9 mouse cellular contexts compared by ENCODE assay signal in the genomic region with DNA sequence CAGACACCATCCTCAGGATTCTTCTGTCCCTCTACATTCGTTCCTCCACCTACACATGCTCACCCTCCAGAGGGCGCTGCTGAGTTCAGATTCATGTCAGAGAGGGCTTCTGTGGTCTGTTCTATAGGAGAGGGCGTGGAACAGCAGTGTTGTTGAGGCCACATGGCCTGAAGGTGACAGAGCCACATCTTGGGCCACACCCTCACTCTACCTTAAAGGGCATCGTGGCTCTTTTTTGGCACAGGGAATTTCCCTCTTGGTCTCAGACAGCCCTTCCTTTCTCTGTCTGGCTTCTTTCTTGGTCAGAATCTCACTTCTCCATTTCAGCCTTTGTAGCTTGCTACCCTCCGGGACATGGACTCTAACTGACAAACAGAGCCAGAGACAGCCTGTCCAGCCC. TPM values are rescaled to one million over a fixed set of nuclear protein-coding genes. Genes with fewer than 3 reads are reported as not detected.
DNase-seq lines count a peak whose midpoint lies in the region; ATAC-seq and TF ChIP-seq lines count a peak whose summit lies in the region.
"Had no signal": no experiment of that assay in that cellular context is flagged by ENCODE, and none has a peak within 500 bp of the region (broad histone marks: within the 10 kb centered on the region; RNA-seq: fewer than 3 reads in every experiment).

No protein-coding gene starts in this region.

- no peak overlapping the region; the same call in 1 of the 2 replicates for H3K9ac ChIP-seq in kidney, postnatal 0 days (ENCODE audit: low read depth, low read length)
- no peak overlapping the region for H3K9ac ChIP-seq in liver, embryonic 13.5 days
- H3K9ac ChIP-seq: hindbrain, embryonic 15.5 days had no signal

- TF ChIP-seq CTCF in kidney, postnatal 0 days (IDR thresholded peaks at IDR 0.05; ENCODE audit: low read depth) = peak; percentile 87

- peak; percentile 93 to 95 for DNase-seq in B cell, adult 2 months
- DNase-seq in NIH3T3 (ENCODE audit: low read depth) = peak; percentile 70
- peak; percentile 70 for DNase-seq in cerebellum, adult 9-10 months
- DNase-seq in gastrocnemius, postnatal 10 days = peak; percentile 82
- peak; percentile 81 for DNase-seq in kidney, postnatal 0 days (ENCODE audit: low spot score)
- peak; percentile 59 for DNase-seq in liver, embryonic 13.5 days
- DNase-seq in retina, postnatal 7 days (ENCODE audit: low read depth, low spot score) = peak; percentile 32
- DNase-seq in urinary bladder, postnatal 25 days (ENCODE audit: low spot score) = peak; percentile 84

- H3K27me3 ChIP-seq in kidney, postnatal 0 days (ENCODE audit: insufficient read depth, low read length) = no peaks in the 10 kb centered on the region
- no peaks in the 10 kb centered on the region for H3K27me3 ChIP-seq in liver, embryonic 13.5 days
- H3K27me3 ChIP-seq: hindbrain, embryonic 15.5 days had no signal

- no peaks in the 10 kb centered on the region for H3K4me1 ChIP-seq in kidney, postnatal 0 days (replicated peaks; ENCODE audit: insufficient read depth, low read length)
- H3K4me1 ChIP-seq in liver, embryonic 13.5 days (replicated peaks) = peaks cover 6% of the 10 kb centered on the region; the same call in 1 of the 2 replicates
- H3K4me1 ChIP-seq: hindbrain, embryonic 15.5 days had no signal

- ATAC-seq in kidney, postnatal 0 days (replicated peaks; ENCODE audit: low FRiP score, low read depth) = no peak; the same call in 1 of the 2 replicates
- ATAC-seq in liver, embryonic 13.5 days (ENCODE audit: low read depth) = peak; percentile 56; the same call in 1 of the 2 replicates

- no peak overlapping the region for H3K4me2 ChIP-seq in kidney, postnatal 0 days (ENCODE audit: low read length)
- H3K4me2 ChIP-seq in liver, embryonic 13.5 days = no peak overlapping the region
- H3K4me2 ChIP-seq: hindbrain, embryonic 15.5 days had no signal

- 36% methylated on average over 5 of the region's 5 CpGs for WGBS in kidney, postnatal 0 days
- 14% methylated on average over 5 of the region's 5 CpGs for WGBS in liver, embryonic 13.5 days (ENCODE audit: insufficient replicate concordance)

- peak overlapping the region; percentile 25; the same call in 1 of the 2 replicates for H3K27ac ChIP-seq in kidney, postnatal 0 days
- no peak overlapping the region for H3K27ac ChIP-seq in liver, embryonic 13.5 days
- H3K27ac ChIP-seq: hindbrain, embryonic 15.5 days had no signal

- no peaks in the 10 kb centered on the region for H3K9me3 ChIP-seq in kidney, postnatal 0 days (replicated peaks; ENCODE audit: low read length)
- 0 out of 2 replicates have a peak, but pooled peaks cover 5% of the 10 kb centered on the region for H3K9me3 ChIP-seq in liver, embryonic 13.5 days (replicated peaks)
- H3K9me3 ChIP-seq: hindbrain, embryonic 15.5 days had no signal

- H3K36me3 ChIP-seq in kidney, postnatal 0 days (ENCODE audit: insufficient read depth, low read length) = no peaks in the 10 kb centered on the region
- H3K36me3 ChIP-seq in liver, embryonic 13.5 days = no peaks in the 10 kb centered on the region
- H3K36me3 ChIP-seq: hindbrain, embryonic 15.5 days had no signal

- H3K4me3 ChIP-seq in kidney, postnatal 0 days (replicated peaks; ENCODE audit: low read depth, low read length) = no peak overlapping the region
- no peak overlapping the region for H3K4me3 ChIP-seq in liver, embryonic 13.5 days (replicated peaks)
- H3K4me3 ChIP-seq: hindbrain, embryonic 15.5 days had no signal

RNA-seq across cellular contexts. Expression of a gene that starts 43.1 kb away (rescaled TPM):
- total RNA-seq in gastrocnemius, postnatal 10 days (2021) = 100 to 1,000 TPM; 332 to 359 TPM
- polyA plus RNA-seq in kidney, postnatal 0 days (2015; fragmentation: Nextera tagmentation; extraction: Ambion mirVana) = 46.5 and 51.7 TPM in 2 replicates
- 0.36 and 0.37 TPM in 2 replicates for polyA plus RNA-seq in liver, embryonic 13.5 days (2015; fragmentation: Nextera tagmentation; extraction: Ambion mirVana)

Comparison
In these comparisons a context has a peak if more than half of its experiments do, and no peak if none do; other contexts are left out.
1. DNase-seq: peak in every context shown above with its lines; median percentile 94 in B cell, adult 2 months; 84 in urinary bladder, postnatal 25 days; 82 in gastrocnemius, postnatal 10 days; 81 in kidney, postnatal 0 days; 70 in NIH3T3; 70 in cerebellum, adult 9-10 months; 59 in liver, embryonic 13.5 days; 32 in retina, postnatal 7 days.
2. RNA of a gene that starts 43.1 kb away (polyA plus RNA-seq): 46.5 to 51.7 TPM in kidney, postnatal 0 days; 0.36 to 0.37 TPM in liver, embryonic 13.5 days; every median in the first group is over 10 times any median in the second.